Mouse (Mus musculus): Measurements from ENCODE around the gene Olfr761.
"Not testable (repeated sequence)": the region's sequence is repeated elsewhere in the genome, so short reads cannot be mapped to it uniquely, and the experiment has no call there.

The Olfr761 gene

DNA sequence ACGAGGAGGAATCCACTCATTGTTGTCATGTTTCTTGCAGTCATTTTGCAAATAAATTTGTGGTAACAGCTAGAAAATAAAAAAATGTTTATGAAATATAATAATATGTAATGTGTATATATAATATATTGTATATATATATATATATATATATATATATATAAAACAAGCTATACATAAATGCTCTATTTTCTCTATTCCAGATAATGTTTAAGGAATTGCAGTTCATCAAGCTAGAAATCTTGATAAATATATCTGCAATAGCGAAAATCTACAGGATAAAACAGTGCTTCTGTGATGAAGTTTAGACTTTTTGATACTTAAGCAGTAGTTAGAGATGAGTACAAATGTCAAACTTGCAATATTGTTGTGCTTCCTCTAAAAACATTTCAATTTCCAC, at the start of gene Olfr761:
TSS of gene Olfr761 (minus strand) at position 101 of the 400 bp plus-strand sequence.
- no peak for DNase-seq

DNA sequence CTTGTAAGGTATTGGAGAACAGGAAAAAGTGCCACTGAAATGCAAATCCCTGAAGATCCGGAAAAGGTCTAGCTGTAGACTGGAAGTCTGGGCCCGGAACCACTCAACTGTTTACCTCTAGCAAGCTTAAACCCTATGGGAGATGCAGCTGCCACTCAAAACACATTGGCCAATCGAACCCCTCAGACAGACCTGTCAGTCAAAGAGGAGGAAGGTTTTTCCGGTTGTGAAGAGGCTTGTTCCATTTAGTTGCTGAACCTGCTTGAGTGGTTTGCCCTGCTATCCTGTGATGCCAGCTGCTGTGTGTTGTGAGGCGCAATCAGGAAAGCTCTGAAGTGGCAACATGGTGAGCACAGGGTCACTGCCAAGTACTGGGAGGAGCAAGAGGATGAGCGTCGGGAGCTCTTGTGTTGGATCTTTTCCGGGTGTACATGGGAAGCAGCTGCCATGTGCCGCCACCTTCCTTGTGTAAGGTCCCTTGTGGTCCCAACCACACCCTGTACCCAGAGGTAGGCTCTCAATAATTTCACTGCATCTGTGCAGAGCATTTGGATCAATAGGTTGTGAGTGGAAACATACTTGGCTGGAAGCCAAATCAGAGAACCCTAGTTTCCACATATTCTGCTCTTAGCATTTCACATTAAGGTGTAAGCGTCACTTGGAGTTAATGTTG, 42.9 kb upstream of the Olfr761 start:
- DNase-seq = no peak

DNA sequence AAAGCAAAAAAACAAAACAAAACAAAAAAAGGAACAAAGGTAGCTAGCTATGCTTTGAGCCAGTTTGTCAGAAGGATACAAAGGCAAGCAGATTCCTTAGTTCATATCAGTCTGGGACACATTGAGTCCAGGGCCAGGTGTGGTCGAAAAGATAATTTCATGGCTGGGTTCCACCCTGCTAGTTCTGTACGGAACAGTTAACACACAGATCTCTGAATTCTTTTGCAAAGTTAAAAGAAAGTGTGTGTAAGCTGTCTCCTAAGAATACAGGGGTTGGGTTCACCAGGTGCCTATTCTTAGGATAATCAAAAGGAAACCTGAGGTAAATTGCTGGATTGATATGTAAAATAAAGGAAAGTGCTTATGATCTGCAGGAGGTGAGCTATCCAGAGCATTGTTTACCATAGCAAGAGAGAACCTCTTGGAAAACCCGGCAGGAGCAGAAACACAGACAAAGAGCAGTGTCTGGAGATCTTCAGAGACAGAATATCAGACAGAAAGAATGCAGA, 37.6 kb upstream of the Olfr761 start:
- DNase-seq = no peak

DNA sequence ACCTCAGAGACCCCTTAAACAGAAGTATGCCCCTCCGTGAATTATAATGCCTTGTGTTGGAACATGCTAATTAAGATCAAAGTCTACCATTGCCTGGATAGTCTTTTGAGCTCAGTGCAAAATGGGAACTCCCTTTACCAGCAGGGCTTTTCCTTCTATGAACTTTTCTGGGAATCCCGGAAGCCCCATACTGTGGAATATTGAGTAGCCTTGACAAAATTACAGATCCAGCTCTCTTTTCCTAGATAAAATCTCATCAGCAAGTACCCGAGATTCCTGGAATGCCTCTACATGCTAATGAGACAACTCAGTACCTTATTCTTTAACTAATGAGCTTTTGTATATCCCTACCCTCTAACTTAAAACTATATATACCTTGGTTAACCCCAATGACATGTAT, 20.7 kb upstream of the Olfr761 start:
- DNase-seq = no peak

DNA sequence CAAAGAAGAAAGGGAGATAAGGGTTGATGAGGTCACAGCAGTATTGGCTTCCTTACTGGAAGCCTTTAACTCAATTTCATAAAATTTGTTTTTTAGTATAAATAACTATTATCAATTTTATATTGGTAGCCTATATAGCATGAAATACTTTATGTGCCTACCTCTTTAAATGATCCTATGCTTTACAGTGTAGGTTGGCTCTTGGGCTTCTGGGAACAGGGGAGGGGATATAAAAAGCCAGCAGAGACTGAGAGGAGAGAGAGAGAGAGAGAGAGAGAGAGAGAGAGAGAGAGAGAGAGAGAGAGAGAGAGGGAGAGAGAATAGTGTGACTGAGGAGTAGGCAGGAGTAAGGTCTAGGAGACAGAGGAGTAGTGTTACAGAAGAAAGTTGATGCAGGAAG, 32.6 kb downstream of the Olfr761 start, which contains the start of gene Olfr128:
TSS of gene Olfr128 (plus strand) at position 301 of the 400 bp plus-strand sequence.
- no peak for DNase-seq

DNA sequence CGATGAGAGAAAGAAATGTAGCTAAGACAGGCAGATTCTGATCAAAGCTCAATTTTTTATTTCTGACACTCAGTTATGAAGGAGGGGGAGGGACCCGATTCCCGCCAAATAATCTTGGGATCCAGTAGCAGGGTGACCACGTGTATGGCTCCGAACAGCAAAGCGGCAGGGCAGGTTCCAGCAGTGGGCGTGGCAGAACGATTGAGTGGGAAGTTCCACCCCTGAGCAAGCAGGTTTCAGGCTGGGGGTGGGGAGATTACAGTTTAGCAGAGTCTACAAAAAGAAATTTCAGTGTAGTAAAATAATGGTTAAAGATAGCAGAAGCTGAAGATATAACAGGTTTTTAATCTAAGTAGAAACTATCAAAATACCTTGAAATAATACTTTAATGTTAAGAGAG, 46.1 kb downstream of the Olfr761 start:
- not testable (repeated sequence) for DNase-seq

Measured in spleen, adult 18-20 months (tissue).